Mouse (Mus musculus) stomach, postnatal 0 days (tissue): ENCODE data around the gene Npas2. TPM values are rescaled to one million over a fixed set of nuclear protein-coding genes. Genes with fewer than 3 reads are reported as not detected.

Experiments used
- ATAC-seq: fragments of 200-750 bp; cut with Nextera tagmentation; 2 replicates; pipeline ENCODE4 v1.8.0; 2017; ENCODE audit not compliant: low FRiP score, low TSS enrichment
- DNase-seq: peaks from one replicate; pipeline ENCODE4 v3.0.0-alpha.2; 2016; ENCODE audit warnings: low spot score
- H3K27ac ChIP-seq: fragments of 300-500 bp; sonication (generic); replicated peaks from 2 replicates; pipeline ENCODE4 v1.5.1; 2014; ENCODE audit warnings: mild to moderate bottlenecking, control low read depth
- H3K27me3 ChIP-seq: fragments of 300-500 bp; sonication (generic); 2 replicates; pipeline ENCODE4 v1.6.1; 2014; ENCODE audit warnings: low read length; ENCODE audit not compliant: control insufficient read depth, insufficient read depth
- H3K36me3 ChIP-seq: fragments of 300-500 bp; sonication (generic); 2 replicates; pipeline ENCODE4 v1.6.1; 2014; ENCODE audit warnings: low read length, mixed read lengths; ENCODE audit not compliant: control insufficient read depth, insufficient read depth
- H3K4me1 ChIP-seq: fragments of 300-500 bp; sonication (generic); replicated peaks from 2 replicates; pipeline ENCODE4 v1.6.1; 2014; ENCODE audit warnings: antibody characterized with exemption; ENCODE audit not compliant: control insufficient read depth, insufficient read depth
- H3K4me2 ChIP-seq: fragments of 300-500 bp; sonication (generic); replicated peaks from 2 replicates; pipeline ENCODE4 v1.6.1; 2014; ENCODE audit warnings: low read depth, mild to moderate bottlenecking, control low read depth, moderate library complexity
- H3K4me3 ChIP-seq: fragments of 300-500 bp; sonication (generic); 2 replicates; pipeline ENCODE4 v1.5.1; 2014; ENCODE audit warnings: low read depth, low read length, control low read depth
- H3K9ac ChIP-seq: fragments of 300-500 bp; sonication (generic); 2 replicates; pipeline ENCODE4 v1.6.1; 2014; ENCODE audit warnings: mild to moderate bottlenecking, low read length, control low read depth, mixed read lengths
- H3K9me3 ChIP-seq: fragments of 300-500 bp; sonication (generic); 2 replicates; pipeline ENCODE4 v1.6.1; 2016; ENCODE audit warnings: low read length; ENCODE audit not compliant: control insufficient read depth
- CTCF ChIP-seq: IDR thresholded peaks from 2 replicates; pipeline ENCODE4 v1.5.1; 2016; ENCODE audit warnings: antibody characterized with exemption, low read depth, mild to moderate bottlenecking, moderate library complexity
- EP300 ChIP-seq: optimal IDR thresholded peaks from 2 replicates; pipeline ENCODE3; 2016; ENCODE audit warnings: antibody characterized with exemption
- WGBS: fragments of 180-500 bp; shearing (Covaris S2); extraction: QIAGEN DNeasy Blood & Tissue Kit; methylation state at CpG from one replicate; pipeline ENCODE4 v1.1.7; 2014; 5-methylcytosine and 5-hydroxymethylcytosine counted together
- polyA plus RNA-seq: library from polyadenylated mRNA; unstranded; fragments of >200 nt; fragmentation: Nextera tagmentation; extraction: Ambion mirVana; gene quantifications from 2 replicates; pipeline ENCODE4 v1.2.1, GENCODE M21; 2015

The Npas2 gene
- polyA plus RNA-seq, 1 experiment from 2014 or later: 1.7 TPM

GRCm38 (mm10) chr1:39303054-39303649 is 109.6 kb downstream of the Npas2 start:
- no peak overlapping the region for H3K27ac ChIP-seq
- H3K4me3 ChIP-seq: no peak overlapping the region
- TF ChIP-seq CTCF (no peak), EP300 (no peak)
- H3K9ac ChIP-seq: no peak overlapping the region
- H3K4me1 ChIP-seq: no peaks in the 10 kb centered on the region
- H3K4me2 ChIP-seq: no peak overlapping the region
- DNase-seq (no peak), ATAC-seq (no peak)
- H3K9me3 ChIP-seq: no peaks in the 10 kb centered on the region
- no peaks in the 10 kb centered on the region for H3K36me3 ChIP-seq
- 33% methylated on average over 4 of the region's 4 CpGs for WGBS
- no peaks in the 10 kb centered on the region for H3K27me3 ChIP-seq

DNA sequence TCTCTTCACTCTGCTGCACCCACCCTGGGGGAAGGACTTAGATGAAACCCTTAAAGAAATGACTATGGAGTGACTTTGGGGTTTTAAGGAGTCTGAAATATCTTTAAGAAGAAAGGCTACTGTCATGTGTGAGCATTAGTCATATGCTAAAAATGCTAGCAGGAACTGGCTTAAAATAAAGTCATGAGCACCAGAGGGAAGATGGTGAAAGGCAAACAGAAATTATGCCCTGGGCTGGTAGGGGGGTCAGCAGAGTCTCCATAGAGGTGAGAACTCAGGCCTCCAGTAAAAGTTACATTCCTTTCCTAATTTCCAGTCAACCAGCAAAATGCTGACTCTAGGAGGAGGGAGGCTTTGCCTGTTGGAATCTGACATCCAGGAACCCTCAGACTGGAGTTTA is 113.8 kb downstream of the Npas2 start:
- H3K36me3 ChIP-seq: no peaks in the 10 kb centered on the region
- TF ChIP-seq EP300 (no peak), CTCF (no peak)
- ATAC-seq: no peak

GRCm38 (mm10) chr1:39307971-39308370 is 114.4 kb downstream of the Npas2 start:
- Histone ChIP-seq H3K27me3 (no peaks in the 10 kb centered on the region), H3K4me2 (no peak overlapping the region), H3K9ac (no peak overlapping the region), H3K4me1 (no peaks in the 10 kb centered on the region), H3K4me3 (no peak overlapping the region), H3K27ac (no peak overlapping the region), H3K36me3 (no peaks in the 10 kb centered on the region), H3K9me3 (no peaks in the 10 kb centered on the region)
- DNase-seq (no peak), ATAC-seq (no peak)
- TF ChIP-seq EP300: no peak
- no peak for TF ChIP-seq CTCF
- 53% methylated on average over 2 of the region's 2 CpGs for WGBS

More for the DNA sequence above, 113.8 kb downstream of the Npas2 start:
- Histone ChIP-seq H3K27me3 (no peaks in the 10 kb centered on the region), H3K27ac (no peak overlapping the region), H3K4me3 (no peak overlapping the region), H3K4me2 (no peak overlapping the region), H3K9ac (no peak overlapping the region), H3K4me1 (no peaks in the 10 kb centered on the region), H3K9me3 (no peaks in the 10 kb centered on the region)
- DNase-seq: no peak

DNA sequence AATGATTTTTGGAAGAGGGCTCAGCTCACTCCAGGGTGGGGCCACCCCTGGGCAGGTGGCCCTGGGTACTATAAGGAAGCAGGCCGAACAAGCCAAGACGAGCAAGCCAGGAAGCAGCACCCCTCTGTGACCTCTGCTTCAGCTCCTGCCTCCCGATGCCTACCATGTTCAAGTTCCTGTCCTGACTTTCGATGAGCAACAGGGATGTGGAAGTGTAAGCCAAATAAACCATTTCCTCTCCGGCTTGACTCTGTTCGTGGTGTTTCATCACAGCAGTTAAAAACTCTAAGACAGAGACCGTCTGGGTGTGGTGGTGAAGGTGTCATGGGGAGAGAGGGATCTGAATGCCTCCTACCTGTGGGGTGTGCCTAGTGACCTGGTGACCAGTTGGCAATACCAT is 116.0 kb downstream of the Npas2 start:
- H3K27ac ChIP-seq: no peak overlapping the region
- H3K4me1 ChIP-seq: no peaks in the 10 kb centered on the region
- ATAC-seq (no peak), DNase-seq (no peak)
- 72% methylated on average over 7 of the region's 7 CpGs for WGBS
- no peak overlapping the region for H3K9ac ChIP-seq
- no peak for TF ChIP-seq EP300
- TF ChIP-seq CTCF: no peak
- H3K36me3 ChIP-seq: no peaks in the 10 kb centered on the region
- H3K4me3 ChIP-seq: no peak overlapping the region
- H3K4me2 ChIP-seq: no peak overlapping the region
- H3K9me3 ChIP-seq: no peaks in the 10 kb centered on the region
- H3K27me3 ChIP-seq: no peaks in the 10 kb centered on the region

- WGBS: 86% methylated on average over 25 of the region's 25 CpGs
- no peak overlapping the region for H3K4me2 ChIP-seq
- no peak overlapping the region for H3K9ac ChIP-seq
- ATAC-seq (no peak), DNase-seq (no peak)
- H3K27ac ChIP-seq: no peak overlapping the region
- TF ChIP-seq EP300 (no peak), CTCF (no peak)
- no peaks in the 10 kb centered on the region for H3K36me3 ChIP-seq
- no peak overlapping the region for H3K4me3 ChIP-seq
- H3K9me3 ChIP-seq: no peaks in the 10 kb centered on the region
- no peaks in the 10 kb centered on the region; the same call in 1 of the 2 replicates for H3K4me1 ChIP-seq
- no peaks in the 10 kb centered on the region for H3K27me3 ChIP-seq
Observed at GRCm38 (mm10) chr1:39312345-39312967, 118.9 kb downstream of the Npas2 start.
